Mouse (Mus musculus): ENCODE data around the gene Parva. TPM values are rescaled to one million over a fixed set of nuclear protein-coding genes. Genes with fewer than 3 reads are reported as not detected.

The Parva gene
- total and polyA plus RNA-seq, 3 experiments = 0.08 to 1.1 (median 0.15) TPM

DNA sequence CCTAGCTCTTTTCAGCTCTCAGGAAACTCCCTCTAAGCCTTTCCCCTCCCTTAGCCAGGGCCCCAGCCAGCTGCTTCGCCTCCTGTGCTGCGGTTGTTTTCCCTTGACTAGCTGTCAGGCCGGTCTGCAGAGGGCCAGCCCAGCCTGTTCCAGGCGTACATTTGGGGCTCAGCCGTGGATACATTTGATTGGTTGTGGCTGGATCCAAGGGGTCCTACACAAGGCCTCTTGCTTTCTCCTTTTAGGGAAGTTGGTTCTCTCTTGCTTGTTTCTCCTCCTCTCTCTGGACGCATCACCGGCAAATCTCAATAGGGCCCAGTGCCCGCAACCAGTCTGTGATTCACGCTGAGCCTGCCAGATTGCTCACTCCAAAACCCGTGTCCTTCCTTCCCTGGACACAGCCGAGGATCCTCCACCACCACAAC is 40.4 kb downstream of the Parva start:
- H3K79me2 ChIP-seq (replicated peaks; ENCODE audit: control insufficient read depth, extremely low read depth, insufficient read depth, poor library complexity, severe bottlenecking) = no peaks in the 10 kb centered on the region
- peaks cover 0 to 12% of the 10 kb centered on the region in 2 experiments; a peak in 2 of 4 replicates for H3K4me1 ChIP-seq (ENCODE audit: control insufficient read depth in 1 of 2, insufficient read depth in 2 of 2)
- no peak overlapping the region for H3K4me2 ChIP-seq (ENCODE audit: insufficient read depth, low read depth, poor library complexity, severe bottlenecking)
- TF ChIP-seq ELF1 (IDR thresholded peaks at IDR 0.05; ENCODE audit: low read depth, low read length) = no peak
- TF ChIP-seq ZMIZ1 (IDR thresholded peaks at IDR 0.05; ENCODE audit: low read depth, low read length) = no peak
- TF ChIP-seq CHD1 (IDR thresholded peaks at IDR 0.05; ENCODE audit: low read depth, low read length) = no peak
- TF ChIP-seq NRF1 (IDR thresholded peaks at IDR 0.05; ENCODE audit: low read depth, low read length) = no peak
- no peak for TF ChIP-seq POLR2A (IDR thresholded peaks at IDR 0.05; ENCODE audit: low read depth, low read length)
- TF ChIP-seq IRF4 (IDR thresholded peaks at IDR 0.05; ENCODE audit: low read depth, low read length) = no peak
- no peak for TF ChIP-seq RAD21 (IDR thresholded peaks at IDR 0.05; ENCODE audit: low read depth, low read length)
- TF ChIP-seq MAX (IDR thresholded peaks at IDR 0.05; ENCODE audit: low read length) = no peak
- no peak for TF ChIP-seq BHLHE40 (IDR thresholded peaks at IDR 0.05; ENCODE audit: low read depth, low read length)
- no peak for TF ChIP-seq NELFE (IDR thresholded peaks at IDR 0.05; ENCODE audit: low read depth, low read length)
- TF ChIP-seq RCOR1 (conservative IDR thresholded peaks at IDR 0.05; ENCODE audit: low read depth, low read length) = no peak
- no peak for TF ChIP-seq PAX5 (IDR thresholded peaks at IDR 0.05; ENCODE audit: low read length)
- no peak for TF ChIP-seq MEF2A (IDR thresholded peaks at IDR 0.05; ENCODE audit: borderline replicate concordance, low read depth, low read length)
- no peak overlapping the region for H3K27ac ChIP-seq (ENCODE audit: insufficient read depth, low read depth)
- no peak overlapping the region for H3K9ac ChIP-seq (ENCODE audit: insufficient read depth, low read depth)
- dilution Hi-C loops (cut with MboI; ENCODE audit: extremely low pct_ligation_motif_present, extremely low pct_unique_long_range_greater_than_20kb, low sequenced_read_pairs) (no loop called here), in situ Hi-C loops (cut with MboI; ENCODE audit: low pct_ligation_motif_present, low pct_unique_long_range_greater_than_20kb, low sequenced_read_pairs) (loop anchor here (5.0 kb wide), 1 partner anchor 400 kb away; no protein-coding TSS in a partner anchor)
- peak; percentile 22 for DNase-seq (ENCODE audit: extremely low read depth)
- H3K36me3 ChIP-seq (replicated peaks in 1 of 2; ENCODE audit: control insufficient read depth in 1 of 2, insufficient read depth in 1 of 2, low read length in 1 of 2) = no peaks in the 10 kb centered on the region
- H3K4me3 ChIP-seq (replicated peaks in 1 of 3; ENCODE audit: low read depth in 2 of 3, low read length in 2 of 3, poor library complexity in 1 of 3) = no peak overlapping the region
- no peaks in the 10 kb centered on the region for H3K9me3 ChIP-seq (replicated peaks; ENCODE audit: low read length)
- H3K27me3 ChIP-seq (replicated peaks) = no peaks in the 10 kb centered on the region

DNA sequence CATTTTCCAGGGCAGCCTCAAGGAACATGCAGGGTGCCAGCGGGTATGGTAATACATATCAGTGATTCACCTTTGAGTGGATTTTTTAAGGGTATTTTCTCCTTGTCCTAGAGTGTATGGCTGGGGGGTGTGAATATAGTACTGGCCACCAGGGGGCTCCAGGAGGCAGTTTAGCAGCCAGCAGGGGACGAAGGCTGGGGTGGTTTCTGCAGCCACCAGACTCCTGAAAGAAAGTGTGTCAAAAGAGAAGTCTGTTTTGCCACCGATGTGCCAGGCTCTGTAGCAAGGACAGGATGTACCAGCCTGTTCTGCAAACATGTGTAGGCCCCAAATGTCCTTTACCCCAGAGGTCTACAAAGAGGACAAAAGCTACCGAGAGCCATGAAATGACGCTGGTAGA is 42.5 kb downstream of the Parva start:
- no peak overlapping the region for H3K4me3 ChIP-seq (replicated peaks in 1 of 3; ENCODE audit: low read depth in 2 of 3, low read length in 2 of 3, poor library complexity in 1 of 3)
- H3K36me3 ChIP-seq (replicated peaks in 1 of 2; ENCODE audit: control insufficient read depth in 1 of 2, insufficient read depth in 1 of 2, low read length in 1 of 2) = no peaks in the 10 kb centered on the region
- no peaks in the 10 kb centered on the region for H3K9me3 ChIP-seq (replicated peaks; ENCODE audit: low read length)
- peak; percentile 60 for DNase-seq (ENCODE audit: extremely low read depth)
- no peak overlapping the region for H3K9ac ChIP-seq (ENCODE audit: insufficient read depth, low read depth)
- in situ Hi-C loops (cut with MboI; ENCODE audit: low pct_ligation_motif_present, low pct_unique_long_range_greater_than_20kb, low sequenced_read_pairs) = loop anchor here (5.0 kb wide), 1 partner anchor 397 kb away; no protein-coding TSS in a partner anchor
- H3K27me3 ChIP-seq (replicated peaks) = no peaks in the 10 kb centered on the region
- H3K27ac ChIP-seq (ENCODE audit: insufficient read depth, low read depth) = no peak overlapping the region
- peaks cover 0 to 12% of the 10 kb centered on the region in 2 experiments; a peak in 2 of 4 replicates for H3K4me1 ChIP-seq (ENCODE audit: control insufficient read depth in 1 of 2, insufficient read depth in 2 of 2)
- no peaks in the 10 kb centered on the region for H3K79me2 ChIP-seq (replicated peaks; ENCODE audit: control insufficient read depth, extremely low read depth, insufficient read depth, poor library complexity, severe bottlenecking)
- dilution Hi-C loops (cut with MboI; ENCODE audit: extremely low pct_ligation_motif_present, extremely low pct_unique_long_range_greater_than_20kb, low sequenced_read_pairs) = no loop called here
- TF ChIP-seq SMC3 (IDR thresholded peaks at IDR 0.05; ENCODE audit: low read depth, low read length) = peak; percentile 94
- TF ChIP-seq ZC3H11A (IDR thresholded peaks at IDR 0.05; ENCODE audit: low read depth, low read length) = peak; percentile 62
- TF ChIP-seq RAD21 (IDR thresholded peaks at IDR 0.05; ENCODE audit: low read depth, low read length) = peak; percentile 79
- 0 out of 2 replicates have a peak, but pooled peaks have one; percentile 42 for TF ChIP-seq MAZ (IDR thresholded peaks at IDR 0.05; ENCODE audit: low read depth, low read length)
- no peak for TF ChIP-seq TCF12 (IDR thresholded peaks at IDR 0.05; ENCODE audit: low read depth, low read length)
- TF ChIP-seq MYC (IDR thresholded peaks at IDR 0.05; ENCODE audit: low read depth, low read length) = no peak
- TF ChIP-seq CTCF (conservative IDR thresholded peaks at IDR 0.05 in 1 of 2, IDR thresholded peaks at IDR 0.05 in 1 of 2; ENCODE audit: low read depth in 2 of 2, low read length in 2 of 2) = peak; percentile 41 to 84
- no peak overlapping the region for H3K4me2 ChIP-seq (ENCODE audit: insufficient read depth, low read depth, poor library complexity, severe bottlenecking)
